Mouse (Mus musculus): ENCODE data around the gene Susd1.

Susd1 gene

DNA sequence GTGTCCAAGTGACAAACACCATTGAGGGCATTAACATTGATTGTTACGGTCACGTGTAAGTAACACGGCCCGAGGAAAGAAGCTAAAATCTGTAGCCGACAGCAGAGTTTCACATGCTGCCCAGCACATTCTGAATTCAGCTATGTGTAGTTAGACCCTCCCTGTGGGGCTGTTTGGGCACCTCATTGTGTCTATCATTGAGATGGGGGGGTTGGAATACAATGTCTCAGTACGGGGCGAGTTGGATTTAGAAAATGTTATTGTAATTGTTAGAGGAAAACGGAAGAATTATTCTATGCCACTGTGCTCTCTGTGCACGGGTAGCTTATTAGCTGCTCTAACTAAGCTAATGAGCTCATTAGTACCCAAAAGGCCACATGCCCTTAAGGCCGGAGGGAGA is 37.5 kb downstream of the Susd1 start:
- Histone ChIP-seq H3K27me3 (ENCODE audit: insufficient read depth, low read length) (no peaks in the 10 kb centered on the region), H3K4me1 (replicated peaks; ENCODE audit: low read depth, low read length) (peaks cover 17% of the 10 kb centered on the region), H3K36me3 (ENCODE audit: insufficient read depth, low read length) (no peaks in the 10 kb centered on the region), H3K9me3 (ENCODE audit: low read length) (peaks cover 7% of the 10 kb centered on the region), H3K4me3 (replicated peaks; ENCODE audit: low read length) (no peak overlapping the region)
- TF ChIP-seq NANOG (IDR thresholded peaks at IDR 0.05; ENCODE audit: borderline replicate concordance, low read length): no peak
- no peak for TF ChIP-seq POU5F1 (IDR thresholded peaks at IDR 0.05; ENCODE audit: borderline replicate concordance, low read length)
- no peak for TF ChIP-seq CTCF (conservative IDR thresholded peaks at IDR 0.05; ENCODE audit: low read length)

DNA sequence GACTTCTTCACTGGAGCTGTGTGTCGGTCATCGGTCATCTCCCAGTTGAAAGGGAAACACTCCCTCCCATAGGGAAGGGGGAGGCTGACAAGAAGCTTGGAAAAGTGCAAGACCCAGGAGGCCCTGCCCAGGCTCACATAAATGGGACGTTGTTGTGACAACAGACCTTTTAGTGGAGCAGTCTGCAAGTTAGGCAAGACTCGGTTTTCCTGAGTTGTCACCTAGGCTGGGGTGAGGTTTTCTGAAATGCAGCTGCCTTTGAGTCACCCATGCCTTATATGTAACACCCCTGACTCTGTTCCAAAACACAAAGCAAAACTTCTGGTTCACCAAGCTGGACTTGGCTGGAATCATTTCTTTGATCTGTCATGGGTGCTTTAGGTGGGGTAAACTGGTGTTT is 39.1 kb downstream of the Susd1 start:
- Histone ChIP-seq H3K4me1 (replicated peaks; ENCODE audit: low read depth, low read length) (peaks cover 6% of the 10 kb centered on the region), H3K9me3 (ENCODE audit: low read length) (no peaks in the 10 kb centered on the region), H3K4me3 (replicated peaks; ENCODE audit: low read length) (no peak overlapping the region), H3K36me3 (ENCODE audit: insufficient read depth, low read length) (no peaks in the 10 kb centered on the region), H3K27me3 (ENCODE audit: insufficient read depth, low read length) (no peaks in the 10 kb centered on the region)
- TF ChIP-seq POU5F1 (IDR thresholded peaks at IDR 0.05; ENCODE audit: borderline replicate concordance, low read length): no peak
- TF ChIP-seq CTCF (conservative IDR thresholded peaks at IDR 0.05; ENCODE audit: low read length): no peak
- no peak for TF ChIP-seq NANOG (IDR thresholded peaks at IDR 0.05; ENCODE audit: borderline replicate concordance, low read length)

DNA sequence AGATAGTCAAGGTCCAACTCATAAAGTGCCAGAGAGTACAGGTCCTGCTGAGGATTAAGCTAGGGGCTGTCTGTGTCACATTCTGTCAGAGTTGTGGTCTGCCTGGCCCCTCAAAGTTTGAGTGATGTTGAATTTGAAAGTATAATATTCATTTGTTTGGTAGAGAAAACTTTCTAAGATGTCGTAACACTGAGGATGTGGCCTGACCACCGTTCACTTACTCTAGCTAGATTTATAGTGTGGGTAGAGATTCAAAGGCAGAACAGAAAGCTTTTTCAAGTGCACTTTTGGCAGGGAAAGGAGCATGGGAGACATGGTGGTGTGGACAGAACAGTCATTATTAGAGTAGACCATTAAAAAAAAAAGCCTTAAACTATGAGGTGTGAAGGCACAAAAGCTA is 42.9 kb downstream of the Susd1 start:
- H3K9me3 ChIP-seq (ENCODE audit: low read length): no peaks in the 10 kb centered on the region
- TF ChIP-seq NANOG (IDR thresholded peaks at IDR 0.05; ENCODE audit: borderline replicate concordance, low read length) (no peak), CTCF (conservative IDR thresholded peaks at IDR 0.05; ENCODE audit: low read length) (no peak), POU5F1 (IDR thresholded peaks at IDR 0.05; ENCODE audit: borderline replicate concordance, low read length) (no peak)
- H3K4me3 ChIP-seq (replicated peaks; ENCODE audit: low read length): no peak overlapping the region
- no peaks in the 10 kb centered on the region for H3K4me1 ChIP-seq (replicated peaks; ENCODE audit: low read depth, low read length)
- H3K27me3 ChIP-seq (ENCODE audit: insufficient read depth, low read length): no peaks in the 10 kb centered on the region
- no peaks in the 10 kb centered on the region for H3K36me3 ChIP-seq (ENCODE audit: insufficient read depth, low read length)

DNA sequence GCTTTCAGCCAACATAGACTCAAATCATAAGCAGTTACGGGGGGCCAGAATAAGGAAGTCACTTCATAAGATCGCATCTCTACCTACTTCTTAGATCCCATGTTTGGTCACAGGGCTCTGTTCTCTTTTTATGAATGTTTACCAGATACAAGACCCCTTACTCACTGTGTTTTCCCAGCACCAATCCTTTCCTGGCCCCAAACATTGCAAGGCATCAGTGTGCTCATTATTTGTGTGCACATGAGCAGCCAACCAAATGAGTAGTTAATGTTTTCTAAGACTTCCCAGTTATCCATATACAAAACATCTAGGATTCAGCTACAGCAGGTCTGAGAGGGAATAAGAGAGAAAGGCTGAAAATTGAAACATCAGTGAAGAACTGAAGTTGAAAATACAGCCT is 44.3 kb downstream of the Susd1 start:
- no peaks in the 10 kb centered on the region for H3K9me3 ChIP-seq (ENCODE audit: low read length)
- no peak for TF ChIP-seq NANOG (IDR thresholded peaks at IDR 0.05; ENCODE audit: borderline replicate concordance, low read length)
- TF ChIP-seq POU5F1 (IDR thresholded peaks at IDR 0.05; ENCODE audit: borderline replicate concordance, low read length): no peak
- TF ChIP-seq CTCF (conservative IDR thresholded peaks at IDR 0.05; ENCODE audit: low read length): no peak
- H3K27me3 ChIP-seq (ENCODE audit: insufficient read depth, low read length): no peaks in the 10 kb centered on the region
- H3K4me3 ChIP-seq (replicated peaks; ENCODE audit: low read length): no peak overlapping the region
- no peaks in the 10 kb centered on the region for H3K4me1 ChIP-seq (replicated peaks; ENCODE audit: low read depth, low read length)
- H3K36me3 ChIP-seq (ENCODE audit: insufficient read depth, low read length): no peaks in the 10 kb centered on the region

DNA sequence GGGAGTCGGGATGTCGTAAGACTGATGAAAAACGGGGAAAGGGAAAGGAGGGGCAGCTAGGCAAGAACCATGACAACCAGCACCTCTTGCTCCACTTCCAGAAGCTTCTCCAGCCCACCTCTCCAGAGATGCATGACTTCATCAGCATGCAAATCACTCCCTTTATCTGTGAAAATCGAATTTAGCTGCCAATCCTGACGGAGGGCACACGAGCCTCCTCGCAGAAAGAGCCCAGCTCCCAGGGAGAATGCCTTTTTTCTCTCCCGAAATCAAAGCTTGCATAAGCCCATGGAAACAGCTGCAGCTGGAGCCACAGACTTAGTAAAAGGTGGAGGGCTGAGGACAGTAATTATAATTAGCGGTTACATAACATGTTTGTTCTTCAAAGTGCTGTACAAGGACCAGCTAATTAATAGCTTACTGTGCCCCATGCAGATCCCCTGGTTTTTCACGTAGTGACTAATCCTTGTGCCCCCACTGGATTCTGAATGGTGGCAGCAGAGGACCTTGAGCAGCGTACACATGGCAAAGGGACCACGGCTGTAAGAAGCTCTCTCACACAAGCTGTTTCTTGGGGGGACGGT is 49.9 kb downstream of the Susd1 start:
- Histone ChIP-seq H3K9me3 (ENCODE audit: low read length) (no peaks in the 10 kb centered on the region), H3K4me3 (replicated peaks; ENCODE audit: low read length) (no peak overlapping the region), H3K4me1 (replicated peaks; ENCODE audit: low read depth, low read length) (no peaks in the 10 kb centered on the region), H3K36me3 (ENCODE audit: insufficient read depth, low read length) (no peaks in the 10 kb centered on the region), H3K27me3 (ENCODE audit: insufficient read depth, low read length) (peaks cover 9% of the 10 kb centered on the region; the same call in 1 of the 2 replicates)
- TF ChIP-seq POU5F1 (IDR thresholded peaks at IDR 0.05; ENCODE audit: borderline replicate concordance, low read length) (no peak), CTCF (conservative IDR thresholded peaks at IDR 0.05; ENCODE audit: low read length) (no peak), NANOG (IDR thresholded peaks at IDR 0.05; ENCODE audit: borderline replicate concordance, low read length) (no peak)

DNA sequence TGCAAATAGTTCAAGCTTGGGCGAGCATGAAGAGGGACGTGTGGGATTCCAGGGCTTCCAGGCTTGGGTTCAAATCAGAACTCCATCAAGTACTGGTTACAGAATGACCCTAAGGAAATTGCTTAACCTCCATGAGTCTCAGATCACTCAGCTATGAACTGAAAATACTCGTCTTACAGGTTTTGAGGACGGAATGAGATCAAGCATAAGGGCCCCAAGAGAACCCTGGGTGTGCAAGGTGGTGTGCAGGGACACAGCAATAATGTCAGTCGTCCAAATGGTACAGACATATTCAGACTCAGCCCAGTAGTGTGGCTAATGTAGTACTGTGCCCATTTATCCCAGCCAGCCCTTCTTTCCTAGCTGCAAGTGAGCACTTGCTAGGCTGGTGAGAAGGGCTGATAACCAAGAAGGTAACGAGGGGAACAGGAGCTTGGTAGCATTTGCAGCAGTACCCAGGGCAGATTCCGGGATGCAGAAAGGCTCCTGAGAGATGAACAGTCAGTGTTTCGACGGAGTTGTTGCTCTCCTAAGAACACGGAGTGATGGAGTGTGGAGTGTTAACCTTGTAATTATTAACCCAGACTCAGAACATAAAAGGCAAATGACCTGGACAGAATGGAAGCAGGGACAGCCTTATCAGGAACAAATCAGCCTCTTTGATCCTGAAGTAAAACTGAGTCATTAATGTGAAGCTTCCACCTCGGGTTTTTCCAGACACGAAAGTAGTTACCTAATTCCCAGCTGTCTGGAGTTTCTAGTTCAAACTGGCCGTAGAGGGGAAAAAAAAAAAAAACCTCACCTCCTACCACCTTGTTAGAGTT is 50.8 kb downstream of the Susd1 start:
- no peaks in the 10 kb centered on the region for H3K9me3 ChIP-seq (ENCODE audit: low read length)
- H3K36me3 ChIP-seq (ENCODE audit: insufficient read depth, low read length): no peaks in the 10 kb centered on the region
- H3K27me3 ChIP-seq (ENCODE audit: insufficient read depth, low read length): peaks cover 9% of the 10 kb centered on the region; the same call in 1 of the 2 replicates
- TF ChIP-seq POU5F1 (IDR thresholded peaks at IDR 0.05; ENCODE audit: borderline replicate concordance, low read length) (no peak), CTCF (conservative IDR thresholded peaks at IDR 0.05; ENCODE audit: low read length) (no peak), NANOG (IDR thresholded peaks at IDR 0.05; ENCODE audit: borderline replicate concordance, low read length) (no peak)
- H3K4me3 ChIP-seq (replicated peaks; ENCODE audit: low read length): no peak overlapping the region
- H3K4me1 ChIP-seq (replicated peaks; ENCODE audit: low read depth, low read length): no peaks in the 10 kb centered on the region

DNA sequence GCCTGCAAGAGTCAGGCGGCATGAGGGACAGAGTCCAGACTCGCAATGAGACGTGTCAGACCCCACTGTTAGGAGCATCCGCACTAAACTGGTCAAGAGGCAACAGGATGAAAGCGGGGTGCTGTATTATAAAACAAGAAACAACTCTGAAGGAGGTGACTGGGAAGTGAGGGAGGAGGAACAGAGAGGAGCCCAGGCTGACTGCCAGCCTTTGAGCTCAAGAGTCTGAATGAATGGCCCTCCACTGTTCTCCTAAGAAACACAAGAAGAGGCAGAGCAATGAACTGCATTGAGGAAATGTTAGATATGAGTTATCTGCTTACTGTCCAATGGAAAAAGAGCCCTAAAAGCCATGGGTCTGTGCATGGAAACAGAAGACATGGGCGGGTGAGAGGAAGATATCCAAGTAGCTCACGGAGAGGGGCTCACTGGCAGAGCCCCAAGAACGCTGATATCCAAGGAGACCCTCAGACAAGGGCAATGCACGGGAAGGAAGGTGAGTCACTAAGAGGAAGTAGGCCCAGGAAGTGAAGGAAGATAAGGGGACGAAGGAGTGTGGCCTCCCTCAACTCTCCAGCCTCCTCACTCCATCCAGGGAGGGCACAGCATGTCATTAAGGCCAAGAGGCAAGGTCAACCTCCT is 53.1 kb downstream of the Susd1 start:
- Histone ChIP-seq H3K4me1 (replicated peaks; ENCODE audit: low read depth, low read length) (no peaks in the 10 kb centered on the region; the same call in 1 of the 2 replicates), H3K4me3 (replicated peaks; ENCODE audit: low read length) (no peak overlapping the region), H3K27me3 (ENCODE audit: insufficient read depth, low read length) (peaks cover 9% of the 10 kb centered on the region; the same call in 1 of the 2 replicates), H3K36me3 (ENCODE audit: insufficient read depth, low read length) (no peaks in the 10 kb centered on the region), H3K9me3 (ENCODE audit: low read length) (no peaks in the 10 kb centered on the region)
- TF ChIP-seq POU5F1 (IDR thresholded peaks at IDR 0.05; ENCODE audit: borderline replicate concordance, low read length) (no peak), CTCF (conservative IDR thresholded peaks at IDR 0.05; ENCODE audit: low read length) (no peak), NANOG (IDR thresholded peaks at IDR 0.05; ENCODE audit: borderline replicate concordance, low read length) (no peak)

DNA sequence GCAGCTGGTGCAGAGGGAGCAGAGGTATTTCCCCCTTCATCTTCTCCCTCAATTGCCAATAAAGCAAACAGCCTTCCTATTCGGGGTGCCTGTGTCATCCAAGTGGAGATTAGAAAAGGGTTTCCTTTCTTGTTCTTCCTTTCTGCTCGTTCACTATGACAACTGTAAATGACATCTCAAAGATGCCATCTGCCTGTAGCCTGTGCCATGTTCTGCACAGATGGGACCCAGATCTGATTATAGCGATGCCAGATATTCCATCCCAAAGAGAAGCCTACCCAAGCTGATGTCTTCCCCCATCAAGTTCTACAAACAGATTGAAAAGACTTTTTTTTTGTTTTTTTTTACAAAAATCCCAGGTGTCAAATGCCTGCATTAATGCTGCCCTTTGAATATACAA is 54.6 kb downstream of the Susd1 start:
- H3K4me1 ChIP-seq (replicated peaks; ENCODE audit: low read depth, low read length): no peaks in the 10 kb centered on the region; the same call in 1 of the 2 replicates
- H3K9me3 ChIP-seq (ENCODE audit: low read length): no peaks in the 10 kb centered on the region
- H3K36me3 ChIP-seq (ENCODE audit: insufficient read depth, low read length): no peaks in the 10 kb centered on the region
- peaks cover 6% of the 10 kb centered on the region; the same call in 1 of the 2 replicates for H3K27me3 ChIP-seq (ENCODE audit: insufficient read depth, low read length)
- no peak for TF ChIP-seq NANOG (IDR thresholded peaks at IDR 0.05; ENCODE audit: borderline replicate concordance, low read length)
- TF ChIP-seq POU5F1 (IDR thresholded peaks at IDR 0.05; ENCODE audit: borderline replicate concordance, low read length): no peak
- no peak for TF ChIP-seq CTCF (conservative IDR thresholded peaks at IDR 0.05; ENCODE audit: low read length)
- H3K4me3 ChIP-seq (replicated peaks; ENCODE audit: low read length): no peak overlapping the region
